Mouse (Mus musculus) lung, embryonic 14.5 days (tissue): Measurements from ENCODE around the gene Gm12184. TPM values are rescaled to one million over a fixed set of nuclear protein-coding genes. Genes with fewer than 3 reads are reported as not detected.
"Not testable (repeated sequence)": the region's sequence is repeated elsewhere in the genome, so short reads cannot be mapped to it uniquely, and the experiment has no call there.

Experiments used
- ATAC-seq: fragments of 200-750 bp; cut with Nextera tagmentation; 2 replicates; pipeline ENCODE4 v1.8.0; 2017; ENCODE audit warnings: mild to moderate bottlenecking, moderate TSS enrichment, moderate library complexity; ENCODE audit not compliant: insufficient read depth
- DNase-seq: peaks from one replicate; pipeline ENCODE4 v3.0.0-alpha.2; 2015
- H3K27ac ChIP-seq: fragments of 300-500 bp; sonication (generic); 2 replicates; pipeline ENCODE4 v1.5.1; 2014; ENCODE audit warnings: low read depth, mild to moderate bottlenecking, moderate library complexity
- H3K27me3 ChIP-seq: fragments of 300-500 bp; sonication (generic); 2 replicates; pipeline ENCODE4 v1.6.1; 2014; ENCODE audit warnings: low read length, control low read depth; ENCODE audit not compliant: insufficient read depth
- H3K36me3 ChIP-seq: fragments of 300-500 bp; sonication (generic); 2 replicates; pipeline ENCODE4 v1.6.1; 2014; ENCODE audit warnings: control low read depth; ENCODE audit not compliant: insufficient read depth
- H3K4me1 ChIP-seq: fragments of 300-500 bp; sonication (generic); 2 replicates; pipeline ENCODE4 v1.6.1; 2014; ENCODE audit warnings: antibody characterized with exemption, control low read depth; ENCODE audit not compliant: insufficient read depth
- H3K4me2 ChIP-seq: fragments of 300-500 bp; sonication (generic); 2 replicates; pipeline ENCODE4 v1.6.1; 2014; ENCODE audit warnings: mild to moderate bottlenecking
- H3K4me3 ChIP-seq: fragments of 300-500 bp; sonication (generic); 2 replicates; pipeline ENCODE4 v1.5.1; 2014; ENCODE audit warnings: low read depth, low read length
- H3K9ac ChIP-seq: fragments of 300-500 bp; sonication (generic); 2 replicates; pipeline ENCODE4 v1.6.1; 2014
- H3K9me3 ChIP-seq: fragments of 300-500 bp; sonication (generic); 2 replicates; pipeline ENCODE4 v1.6.1; 2016; ENCODE audit warnings: low read depth, low read length, control low read depth
- CTCF ChIP-seq: IDR thresholded peaks from 2 replicates; pipeline ENCODE4 v1.5.1; 2016; ENCODE audit warnings: antibody characterized with exemption, low read depth
- WGBS: fragments of 180-500 bp; shearing (Covaris S2); extraction: QIAGEN DNeasy Blood & Tissue Kit; methylation state at CpG from one replicate; pipeline ENCODE4 v1.1.7; 2014; 5-methylcytosine and 5-hydroxymethylcytosine counted together
- polyA plus RNA-seq: library from polyadenylated mRNA; unstranded; fragments of >200 nt; fragmentation: Nextera tagmentation; extraction: Ambion mirVana; gene quantifications from 2 replicates; pipeline ENCODE4 v1.2.1, GENCODE M21; 2014

Gm12184 gene
- polyA plus RNA-seq, 1 experiment from 2014 or later, result 11.8 TPM

GRCm38 (mm10) chr11:48831273-48831672 lies 4.8 kb upstream of the Gm12184 start:
- no peak for DNase-seq
- Histone ChIP-seq H3K36me3 (no peaks in the 10 kb centered on the region), H3K4me3 (no peak overlapping the region), H3K4me2 (no peak overlapping the region), H3K9me3 (no peaks in the 10 kb centered on the region), H3K4me1 (no peaks in the 10 kb centered on the region), H3K9ac (no peak overlapping the region), H3K27ac (no peak overlapping the region), H3K27me3 (0 out of 2 replicates have a peak, but pooled peaks cover 4% of the 10 kb centered on the region)
- 72% methylated on average over 2 of the region's 2 CpGs for WGBS
- ATAC-seq, result no peak
- TF ChIP-seq CTCF, result no peak

- TF ChIP-seq CTCF, result no peak
- H3K4me2 ChIP-seq, result no peak overlapping the region
- no peak for DNase-seq
- WGBS, result 41% methylated on average over 2 of the region's 2 CpGs
- H3K9ac ChIP-seq, result no peak overlapping the region
- no peak overlapping the region for H3K27ac ChIP-seq
- ATAC-seq, result no peak
- no peaks in the 10 kb centered on the region for H3K27me3 ChIP-seq
- H3K4me1 ChIP-seq, result no peaks in the 10 kb centered on the region
- no peaks in the 10 kb centered on the region for H3K9me3 ChIP-seq
- no peak overlapping the region for H3K4me3 ChIP-seq
- H3K36me3 ChIP-seq, result no peaks in the 10 kb centered on the region
Measured at GRCm38 (mm10) chr11:48830279-48830678, 3.8 kb upstream of the Gm12184 start.

GRCm38 (mm10) chr11:48827926-48828325 lies 1.5 kb upstream of the Gm12184 start:
- no peak for DNase-seq
- no peak overlapping the region for H3K4me3 ChIP-seq
- H3K27me3 ChIP-seq, result peaks cover 11% of the 10 kb centered on the region; the same call in 1 of the 2 replicates
- TF ChIP-seq CTCF, result no peak
- no peak overlapping the region for H3K4me2 ChIP-seq
- H3K27ac ChIP-seq, result no peak overlapping the region
- no peak for ATAC-seq
- H3K4me1 ChIP-seq, result no peaks in the 10 kb centered on the region
- WGBS, result 70% methylated on average over 6 of the region's 6 CpGs
- no peaks in the 10 kb centered on the region for H3K9me3 ChIP-seq
- H3K9ac ChIP-seq, result no peak overlapping the region
- no peaks in the 10 kb centered on the region for H3K36me3 ChIP-seq

GRCm38 (mm10) chr11:48826752-48827096 lies 269 bp upstream of the Gm12184 start:
- Histone ChIP-seq H3K9ac (peak overlapping the region; percentile 52), H3K27me3 (peaks cover 11% of the 10 kb centered on the region; the same call in 1 of the 2 replicates), H3K4me3 (peak overlapping the region; percentile 44), H3K4me1 (no peaks in the 10 kb centered on the region), H3K4me2 (peak overlapping the region; percentile 60), H3K27ac (peak overlapping the region; percentile 33), H3K36me3 (no peaks in the 10 kb centered on the region), H3K9me3 (no peaks in the 10 kb centered on the region)
- peak; percentile 59 for DNase-seq
- 0% methylated on average over 6 of the region's 6 CpGs for WGBS
- TF ChIP-seq CTCF, result no peak
- ATAC-seq, result peak; percentile 42; the same call in 1 of the 2 replicates

- Histone ChIP-seq H3K4me3 (peak overlapping the region; percentile 40), H3K9ac (peak overlapping the region; percentile 26), H3K4me2 (peak overlapping the region; percentile 79), H3K36me3 (no peaks in the 10 kb centered on the region), H3K27me3 (peaks cover 11% of the 10 kb centered on the region; the same call in 1 of the 2 replicates), H3K4me1 (no peaks in the 10 kb centered on the region), H3K27ac (no peak overlapping the region), H3K9me3 (no peaks in the 10 kb centered on the region)
- no peak for TF ChIP-seq CTCF
- 3% methylated on average over 22 of the region's 22 CpGs for WGBS
- no peak for DNase-seq
- ATAC-seq, result no peak
Measured at GRCm38 (mm10) chr11:48824311-48824830, 2.1 kb downstream of the Gm12184 start.

- DNase-seq (peak; percentile 91), ATAC-seq (peak; percentile 26)
- Histone ChIP-seq H3K27me3 (peaks cover 11% of the 10 kb centered on the region; the same call in 1 of the 2 replicates), H3K4me3 (peak overlapping the region; percentile 40), H3K4me1 (no peaks in the 10 kb centered on the region), H3K4me2 (peak overlapping the region; percentile 79), H3K27ac (no peak overlapping the region), H3K9me3 (no peaks in the 10 kb centered on the region), H3K9ac (peak overlapping the region; percentile 32), H3K36me3 (no peaks in the 10 kb centered on the region)
- no peak for TF ChIP-seq CTCF
- under 1% methylated on average over 15 of the region's 15 CpGs for WGBS
Measured at GRCm38 (mm10) chr11:48823536-48823972, 2.9 kb downstream of the Gm12184 start.

- Histone ChIP-seq H3K4me1 (no peaks in the 10 kb centered on the region), H3K4me2 (peak overlapping the region; percentile 79), H3K27ac (no peak overlapping the region), H3K9ac (peak overlapping the region; percentile 32; the same call in 1 of the 2 replicates), H3K27me3 (peaks cover 11% of the 10 kb centered on the region; the same call in 1 of the 2 replicates), H3K4me3 (peak overlapping the region; percentile 40), H3K9me3 (no peaks in the 10 kb centered on the region), H3K36me3 (no peaks in the 10 kb centered on the region)
- TF ChIP-seq CTCF, result no peak
- WGBS, result 31% methylated on average over 14 of the region's 14 CpGs
- ATAC-seq (no peak), DNase-seq (no peak)
Measured at GRCm38 (mm10) chr11:48822768-48823512, 3.5 kb downstream of the Gm12184 start.

- 79% methylated on average over 14 of the region's 14 CpGs for WGBS
Measured at GRCm38 (mm10) chr11:48821299-48821698, 5.2 kb downstream of the Gm12184 start.

More at GRCm38 (mm10) chr11:48821299-48821698, 5.2 kb downstream of the Gm12184 start:
- not testable (repeated sequence) for H3K9me3 ChIP-seq, H3K4me1 ChIP-seq, DNase-seq, H3K4me3 ChIP-seq, H3K9ac ChIP-seq, H3K4me2 ChIP-seq, H3K27ac ChIP-seq, ATAC-seq, H3K36me3 ChIP-seq
- peaks cover 11% of the 10 kb centered on the region; the same call in 1 of the 2 replicates for H3K27me3 ChIP-seq
